Mouse (Mus musculus) left cerebral cortex, postnatal 14 days (tissue): Measurements from ENCODE around the gene Krt72. TPM values are rescaled to one million over a fixed set of nuclear protein-coding genes. Genes with fewer than 3 reads are reported as not detected.

Experiments used
- DNase-seq, 2 experiments: peaks; one replicate each; pipeline ENCODE4 v3.0.0; 2021 to 2022; ENCODE audit warnings: low spot score in 2 of 2, mixed read lengths in 1 of 2
- intact Hi-C: fragments of 180-260 bp; cut with DNase I; formaldehyde crosslinking; loops from one replicate; pipeline ENCODE4 v1.15.1; 2025
- long read RNA-seq, 2 experiments: library from polyadenylated mRNA; stranded (forward); transcript quantifications; one replicate each; pipeline ENCODE4 v2.0.0; 2021
- total RNA-seq, 2 experiments: library from RNA; stranded (reverse); gene quantifications; 2 replicates each; pipeline ENCODE4 v1.2.3; 2021

Gene Krt72
- total RNA-seq = not detected
- long read RNA-seq, experiment 1, partial matches to known transcripts = 0 of 1 reads
- long read RNA-seq, experiment 1, other reads (novel, unspliced or antisense) = 0 of 1 reads
- long read RNA-seq, experiment 2 = 0 reads

GRCm38 (mm10) chr15:101786360-101786759, at the start of gene Krt72:
Krt72 (minus strand) TSS chr15:101786460.
- no peak for DNase-seq
- intact Hi-C loops = no loop called here

GRCm38 (mm10) chr15:101834784-101835328, 48.6 kb upstream of the Krt72 start:
- intact Hi-C loops = no loop called here

GRCm38 (mm10) chr15:101833131-101833530, 46.9 kb upstream of the Krt72 start:
- no peak for DNase-seq
- intact Hi-C loops = no loop called here

More at GRCm38 (mm10) chr15:101834784-101835328, 48.6 kb upstream of the Krt72 start:
- DNase-seq = peak in 1 of 2 experiments; percentile 43

- DNase-seq = no peak
- intact Hi-C loops = no loop called here
Observed at GRCm38 (mm10) chr15:101829441-101829840, 43.2 kb upstream of the Krt72 start.

GRCm38 (mm10) chr15:101821786-101822185, 35.5 kb upstream of the Krt72 start:
- no peak for DNase-seq
- intact Hi-C loops = no loop called here

GRCm38 (mm10) chr15:101817875-101818274, 31.6 kb upstream of the Krt72 start, which contains the start of gene Krt2:
Krt2 (minus strand) TSS chr15:101818169.
- DNase-seq = no peak
- intact Hi-C loops = no loop called here

- intact Hi-C loops = loop anchor here (5.0 kb wide), 1 partner anchor 64 kb away; the partner anchor contains the start of gene Krt77
- peak; percentile 52 to 81 for DNase-seq
Observed at GRCm38 (mm10) chr15:101803052-101803822, 17.0 kb upstream of the Krt72 start.

GRCm38 (mm10) chr15:101802296-101802835, 16.1 kb upstream of the Krt72 start, which contains the start of gene Krt73:
Krt73 (minus strand) TSS chr15:101802346.
- DNase-seq = no peak
- intact Hi-C loops = loop anchor here (5.0 kb wide), 1 partner anchor 65 kb away; the partner anchor contains the start of gene Krt77

- intact Hi-C loops = no loop called here
- no peak for DNase-seq
Observed at GRCm38 (mm10) chr15:101790867-101791266, 4.6 kb upstream of the Krt72 start.

- intact Hi-C loops = loop anchor here (2.0 to 5.0 kb wide), 2 partner anchors 255 to 446 kb away; no protein-coding TSS in a partner anchor
- DNase-seq = no peak
Observed at GRCm38 (mm10) chr15:101773420-101773819, 12.8 kb downstream of the Krt72 start.

GRCm38 (mm10) chr15:101772711-101773081, 13.6 kb downstream of the Krt72 start:
- intact Hi-C loops = loop anchor here (1.0 to 5.0 kb wide), 3 partner anchors 201 to 445 kb away; no protein-coding TSS in a partner anchor
- DNase-seq = peak; percentile 94 to 96

GRCm38 (mm10) chr15:101772080-101772710, 14.1 kb downstream of the Krt72 start:
- peak in 1 of 2 experiments; percentile 18 for DNase-seq
- intact Hi-C loops = loop anchor here (1.0 to 5.0 kb wide), 3 partner anchors 201 to 445 kb away; no protein-coding TSS in a partner anchor

GRCm38 (mm10) chr15:101770226-101770625, 16.0 kb downstream of the Krt72 start:
- intact Hi-C loops = loop anchor here (5.0 kb wide), 1 partner anchor 443 kb away; no protein-coding TSS in a partner anchor
- DNase-seq = no peak

- no peak for DNase-seq
- intact Hi-C loops = no loop called here
Observed at GRCm38 (mm10) chr15:101742711-101743110, 43.5 kb downstream of the Krt72 start, which contains the start of gene Krt71. Krt71 (minus strand) TSS chr15:101743109.

- intact Hi-C loops = no loop called here
- DNase-seq = peak in 1 of 2 experiments; percentile 8
Observed at GRCm38 (mm10) chr15:101737786-101738185, 48.5 kb downstream of the Krt72 start.

GRCm38 (mm10) chr15:101730653-101731052, 55.6 kb downstream of the Krt72 start:
- no peak for DNase-seq
- intact Hi-C loops = no loop called here
